Mouse (Mus musculus): ENCODE measurements around the gene Sdhc. TPM values are rescaled to one million over a fixed set of nuclear protein-coding genes. Genes with fewer than 3 reads are reported as not detected.

Sdhc gene
- total RNA-seq, 1 experiment from 2014 or later, result 16.9 TPM

GRCm38 (mm10) chr1:171120893-171121292 is 29.5 kb downstream of the Sdhc start:
- no peak for ATAC-seq (ENCODE audit: extremely low read depth, insufficient number of reproducible peaks, low FRiP score, poor library complexity, severe bottlenecking)

GRCm38 (mm10) chr1:171119405-171119804 is 31.0 kb downstream of the Sdhc start:
- no peak for ATAC-seq (ENCODE audit: extremely low read depth, insufficient number of reproducible peaks, low FRiP score, poor library complexity, severe bottlenecking)

- no peak for ATAC-seq (ENCODE audit: extremely low read depth, insufficient number of reproducible peaks, low FRiP score, poor library complexity, severe bottlenecking)
Measured at GRCm38 (mm10) chr1:171118996-171119395, 31.4 kb downstream of the Sdhc start.

GRCm38 (mm10) chr1:171118269-171118684 is 32.1 kb downstream of the Sdhc start:
- ATAC-seq (ENCODE audit: extremely low read depth, insufficient number of reproducible peaks, low FRiP score, poor library complexity, severe bottlenecking), result peak; percentile 71

GRCm38 (mm10) chr1:171116280-171116679 is 34.1 kb downstream of the Sdhc start:
- no peak for ATAC-seq (ENCODE audit: extremely low read depth, insufficient number of reproducible peaks, low FRiP score, poor library complexity, severe bottlenecking)

- ATAC-seq (ENCODE audit: extremely low read depth, insufficient number of reproducible peaks, low FRiP score, poor library complexity, severe bottlenecking), result peak; percentile 47
Measured at GRCm38 (mm10) chr1:171113873-171114299, 36.5 kb downstream of the Sdhc start, which contains the start of gene Cfap126. Cfap126 (plus strand) TSS chr1:171113918.

- no peak for ATAC-seq (ENCODE audit: extremely low read depth, insufficient number of reproducible peaks, low FRiP score, poor library complexity, severe bottlenecking)
Measured at GRCm38 (mm10) chr1:171112986-171113385, 37.4 kb downstream of the Sdhc start.

- ATAC-seq (ENCODE audit: extremely low read depth, insufficient number of reproducible peaks, low FRiP score, poor library complexity, severe bottlenecking), result no peak
Measured at GRCm38 (mm10) chr1:171111781-171112575, 38.4 kb downstream of the Sdhc start.

- peak; percentile 75 for ATAC-seq (ENCODE audit: extremely low read depth, insufficient number of reproducible peaks, low FRiP score, poor library complexity, severe bottlenecking)
Measured at GRCm38 (mm10) chr1:171111020-171111780, 39.2 kb downstream of the Sdhc start.

GRCm38 (mm10) chr1:171110659-171111019 is 39.8 kb downstream of the Sdhc start:
- no peak for ATAC-seq (ENCODE audit: extremely low read depth, insufficient number of reproducible peaks, low FRiP score, poor library complexity, severe bottlenecking)

GRCm38 (mm10) chr1:171109620-171110019 is 40.8 kb downstream of the Sdhc start:
- no peak for ATAC-seq (ENCODE audit: extremely low read depth, insufficient number of reproducible peaks, low FRiP score, poor library complexity, severe bottlenecking)

- no peak for ATAC-seq (ENCODE audit: extremely low read depth, insufficient number of reproducible peaks, low FRiP score, poor library complexity, severe bottlenecking)
Measured at GRCm38 (mm10) chr1:171105226-171105625, 45.2 kb downstream of the Sdhc start.

GRCm38 (mm10) chr1:171103179-171103840 is 47.1 kb downstream of the Sdhc start:
- ATAC-seq (ENCODE audit: extremely low read depth, insufficient number of reproducible peaks, low FRiP score, poor library complexity, severe bottlenecking), result peak; percentile 11; the same call in 1 of the 2 replicates

- peak; percentile 57 for ATAC-seq (ENCODE audit: extremely low read depth, insufficient number of reproducible peaks, low FRiP score, poor library complexity, severe bottlenecking)
Measured at GRCm38 (mm10) chr1:171102547-171103177, 47.7 kb downstream of the Sdhc start.

GRCm38 (mm10) chr1:171101733-171102546 is 48.5 kb downstream of the Sdhc start:
- ATAC-seq (ENCODE audit: extremely low read depth, insufficient number of reproducible peaks, low FRiP score, poor library complexity, severe bottlenecking), result peak; percentile 49

GRCm38 (mm10) chr1:171101033-171101432 is 49.4 kb downstream of the Sdhc start:
- ATAC-seq (ENCODE audit: extremely low read depth, insufficient number of reproducible peaks, low FRiP score, poor library complexity, severe bottlenecking), result no peak

- no peak for ATAC-seq (ENCODE audit: extremely low read depth, insufficient number of reproducible peaks, low FRiP score, poor library complexity, severe bottlenecking)
Measured at GRCm38 (mm10) chr1:171097612-171098011, 52.8 kb downstream of the Sdhc start.

GRCm38 (mm10) chr1:171097136-171097535 is 53.3 kb downstream of the Sdhc start:
- no peak for ATAC-seq (ENCODE audit: extremely low read depth, insufficient number of reproducible peaks, low FRiP score, poor library complexity, severe bottlenecking)

Measured in neutrophil, adult 5-6 weeks (primary cell).